Mouse (Mus musculus) limb, embryonic 14.5 days (tissue): ENCODE data around the gene Siah1b. TPM values are rescaled to one million over a fixed set of nuclear protein-coding genes. Genes with fewer than 3 reads are reported as not detected.
A peak's percentile ranks its signal among the peaks of the same experiment; 100 is the strongest.

Experiments
- ATAC-seq: fragments of 200-750 bp; cut with Nextera tagmentation; 2 replicates; pipeline ENCODE4 v1.8.0; 2017; ENCODE audit warnings: low read depth, moderate number of reproducible peaks, moderate TSS enrichment; ENCODE audit not compliant: low FRiP score
- DNase-seq: peaks from one replicate; pipeline ENCODE4 v3.0.0-alpha.2; 2015; ENCODE audit warnings: low spot score
- H3K27ac ChIP-seq: fragments of 300-500 bp; sonication (generic); replicated peaks from 2 replicates; pipeline ENCODE4 v1.5.1; 2014; ENCODE audit warnings: low read depth, mild to moderate bottlenecking, low read length, moderate library complexity, mixed read lengths
- H3K27me3 ChIP-seq: fragments of 300-500 bp; sonication (generic); 2 replicates; pipeline ENCODE4 v1.6.1; 2014; ENCODE audit warnings: low read length, mixed read lengths; ENCODE audit not compliant: control insufficient read depth, insufficient read depth
- H3K36me3 ChIP-seq: fragments of 300-500 bp; sonication (generic); 2 replicates; pipeline ENCODE4 v1.6.1; 2014; ENCODE audit warnings: mild to moderate bottlenecking, low read length, moderate library complexity, mixed read lengths; ENCODE audit not compliant: control insufficient read depth, insufficient read depth
- H3K4me1 ChIP-seq: fragments of 300-500 bp; sonication (generic); 2 replicates; pipeline ENCODE4 v1.6.1; 2014; ENCODE audit warnings: antibody characterized with exemption, low read length, mixed read lengths; ENCODE audit not compliant: control insufficient read depth, insufficient read depth
- H3K4me2 ChIP-seq: fragments of 300-500 bp; sonication (generic); replicated peaks from 2 replicates; pipeline ENCODE4 v1.6.1; 2014; ENCODE audit warnings: low read depth, mild to moderate bottlenecking, low read length, moderate library complexity; ENCODE audit not compliant: severe bottlenecking
- H3K4me3 ChIP-seq: fragments of 300-500 bp; sonication (generic); replicated peaks from 2 replicates; pipeline ENCODE4 v1.5.1; 2014; ENCODE audit warnings: low read length
- H3K9ac ChIP-seq: fragments of 300-500 bp; sonication (generic); 2 replicates; pipeline ENCODE4 v1.6.1; 2014; ENCODE audit warnings: mild to moderate bottlenecking, low read depth, low read length, moderate library complexity; ENCODE audit not compliant: severe bottlenecking
- H3K9me3 ChIP-seq: fragments of 300-500 bp; sonication (generic); 2 replicates; pipeline ENCODE4 v1.6.1; 2016; ENCODE audit warnings: low read length; ENCODE audit not compliant: control insufficient read depth
- POLR2A ChIP-seq: fragments of 200-500 bp; IDR thresholded peaks from 2 replicates; pipeline ENCODE4 v1.8.0; 2012; ENCODE audit warnings: inconsistent platforms, mild to moderate bottlenecking, moderate library complexity, borderline replicate concordance; ENCODE audit not compliant: insufficient read depth, insufficient read length; ENCODE audit errors: extremely low read depth
- WGBS: fragments of 180-500 bp; shearing (Covaris S2); extraction: QIAGEN DNeasy Blood & Tissue Kit; methylation state at CpG from one replicate; pipeline ENCODE4 v1.1.7; 2014; 5-methylcytosine and 5-hydroxymethylcytosine counted together
- polyA plus RNA-seq, 2 experiments: library from polyadenylated mRNA; depleted of rRNA in 1 of 2; stranded (reverse) in 1 of 2; unstranded in 1 of 2; fragments of >200 nt; fragmentation: Nextera tagmentation in 1 of 2; extraction: Ambion mirVana in 1 of 2; gene quantifications; 2 replicates each; pipeline versions ENCODE4 v1.2.1 to v1.2.3; 2012 to 2014

Gene Siah1b
- polyA plus RNA-seq, 2 experiments = 19.8 to 24.2 TPM

GRCm38 (mm10) chrX:164032526-164032925 lies 43.8 kb downstream of the Siah1b start:
- WGBS = 80% methylated on average over 7 of the region's 7 CpGs
- H3K9ac ChIP-seq = no peak overlapping the region
- H3K4me3 ChIP-seq = no peak overlapping the region
- no peaks in the 10 kb centered on the region for H3K36me3 ChIP-seq
- ATAC-seq (no peak), DNase-seq (no peak)
- H3K27me3 ChIP-seq = no peaks in the 10 kb centered on the region
- H3K9me3 ChIP-seq = no peaks in the 10 kb centered on the region
- no peaks in the 10 kb centered on the region for H3K4me1 ChIP-seq
- no peak overlapping the region for H3K27ac ChIP-seq
- no peak for TF ChIP-seq POLR2A
- no peak overlapping the region for H3K4me2 ChIP-seq

- Histone ChIP-seq H3K27me3 (no peaks in the 10 kb centered on the region), H3K4me3 (peak within 1 kb of the TSS; percentile 34), H3K9me3 (no peaks in the 10 kb centered on the region), H3K27ac (no peak within 1 kb of the TSS), H3K4me2 (peak within 1 kb of the TSS; percentile 57), H3K4me1 (no peaks in the 10 kb centered on the region), H3K9ac (peak within 1 kb of the TSS; percentile 40; the same call in 1 of the 2 replicates), H3K36me3 (no peaks in the 10 kb centered on the region)
- TF ChIP-seq POLR2A = no peak
- WGBS = 16% methylated on average over 22 of the region's 22 CpGs
- DNase-seq (peak; percentile 88), ATAC-seq (peak; percentile 94)
These were observed 48.5 kb downstream of the Siah1b start, which contains the start of gene Car5b for GRCm38 (mm10) chrX:164027607-164028289. Gene Car5b, minus strand, starts transcription at chrX:164027997.

Other genes with a start within 250 kb of the Siah1b start
- 21.9 and 22.7 TPM in 2 replicates for gene Ap1s2, start 167.5 kb downstream of the Siah1b start, polyA plus RNA-seq (2012; rRNA removed)
- 33.3 and 35.4 TPM in 2 replicates for gene Ap1s2, start 167.5 kb downstream of the Siah1b start, polyA plus RNA-seq (2014; fragmentation: Nextera tagmentation; extraction: Ambion mirVana)
- 25.4 and 41.6 TPM in 2 replicates for gene Zrsr2, start 117.8 kb downstream of the Siah1b start, polyA plus RNA-seq (2012; rRNA removed)
- 44.1 and 48.9 TPM in 2 replicates for gene Zrsr2, start 117.8 kb downstream of the Siah1b start, polyA plus RNA-seq (2014; fragmentation: Nextera tagmentation; extraction: Ambion mirVana)
- 1.1 and 1.2 TPM in 2 replicates for gene Car5b, start 48.5 kb downstream of the Siah1b start, polyA plus RNA-seq (2012; rRNA removed)
- 0.62 and 0.96 TPM in 2 replicates for gene Car5b, start 48.5 kb downstream of the Siah1b start, polyA plus RNA-seq (2014; fragmentation: Nextera tagmentation; extraction: Ambion mirVana)
- 0.05 and 0.10 TPM in 2 replicates for gene Cltrn, start 12.3 kb upstream of the Siah1b start, polyA plus RNA-seq (2012; rRNA removed)
- 0.15 and 0.21 TPM in 2 replicates for gene Cltrn, start 12.3 kb upstream of the Siah1b start, polyA plus RNA-seq (2014; fragmentation: Nextera tagmentation; extraction: Ambion mirVana)
- 1.7 and 2.4 TPM in 2 replicates for gene Ace2, start 62.8 kb upstream of the Siah1b start, polyA plus RNA-seq (2012; rRNA removed)
- gene Ace2, start 62.8 kb upstream of the Siah1b start, polyA plus RNA-seq (2014; fragmentation: Nextera tagmentation; extraction: Ambion mirVana) = 3.7 and 6.2 TPM in 2 replicates
- gene Bmx, start 181.7 kb upstream of the Siah1b start, polyA plus RNA-seq (2012; rRNA removed) = 0.31 and 0.48 TPM in 2 replicates
- gene Bmx, start 181.7 kb upstream of the Siah1b start, polyA plus RNA-seq (2014; fragmentation: Nextera tagmentation; extraction: Ambion mirVana) = 0.50 and 0.79 TPM in 2 replicates
- 2.6 and 3.1 TPM in 2 replicates for gene Pir, start 192.9 kb upstream of the Siah1b start, polyA plus RNA-seq (2012; rRNA removed)
- 4.7 and 5.9 TPM in 2 replicates for gene Pir, start 192.9 kb upstream of the Siah1b start, polyA plus RNA-seq (2014; fragmentation: Nextera tagmentation; extraction: Ambion mirVana)